Mouse (Mus musculus): ENCODE results near the gene Fign.

Fign gene

DNA sequence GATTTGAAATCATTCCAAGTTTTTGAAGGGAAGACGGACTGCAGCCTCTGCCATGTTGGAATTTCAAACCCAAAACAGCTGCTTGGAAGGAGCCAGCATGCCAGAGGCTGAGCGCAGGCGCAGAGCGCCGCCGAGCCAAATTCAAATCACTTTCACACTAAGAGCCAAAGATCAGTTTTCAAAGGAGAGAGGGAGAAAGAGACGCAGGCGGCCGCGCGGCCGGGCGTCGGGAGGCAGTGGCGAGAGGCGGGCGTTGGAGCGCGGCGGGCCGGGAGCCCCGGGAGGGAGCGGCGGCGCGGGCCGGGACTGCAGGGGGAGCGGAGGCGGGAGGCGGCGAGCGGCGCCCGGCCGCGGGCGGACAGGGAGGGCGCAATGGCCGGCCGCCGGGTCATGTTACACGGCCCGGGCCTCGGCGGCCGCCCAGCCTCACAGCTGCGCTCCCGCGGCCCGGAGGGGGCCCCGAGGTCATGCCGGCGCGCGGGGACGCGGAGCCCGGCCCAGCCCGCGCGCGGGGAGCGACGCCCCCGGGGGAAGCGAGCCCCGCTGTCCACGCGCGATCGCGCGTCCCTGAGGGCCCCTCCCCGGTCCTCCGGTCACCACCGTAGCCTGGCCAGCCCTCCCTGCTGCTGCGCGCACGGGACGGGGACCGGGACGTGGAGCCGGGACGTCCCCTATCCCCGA is at the start of gene Fign:
TSS of gene Fign (minus strand) at position 102 of the 681 bp plus-strand sequence.
- DNase-seq: peak; percentile 52

- no peak for DNase-seq
Observed at GRCm38 (mm10) chr2:64133597-64133996, 35.8 kb upstream of the Fign start.

GRCm38 (mm10) chr2:64120495-64120894 is 22.7 kb upstream of the Fign start:
- no peak for DNase-seq

- DNase-seq: no peak
Observed at GRCm38 (mm10) chr2:64116613-64117012, 18.8 kb upstream of the Fign start.

GRCm38 (mm10) chr2:64111133-64111532 is 13.3 kb upstream of the Fign start:
- DNase-seq: no peak

GRCm38 (mm10) chr2:64109860-64110259 is 12.0 kb upstream of the Fign start:
- DNase-seq: no peak

DNA sequence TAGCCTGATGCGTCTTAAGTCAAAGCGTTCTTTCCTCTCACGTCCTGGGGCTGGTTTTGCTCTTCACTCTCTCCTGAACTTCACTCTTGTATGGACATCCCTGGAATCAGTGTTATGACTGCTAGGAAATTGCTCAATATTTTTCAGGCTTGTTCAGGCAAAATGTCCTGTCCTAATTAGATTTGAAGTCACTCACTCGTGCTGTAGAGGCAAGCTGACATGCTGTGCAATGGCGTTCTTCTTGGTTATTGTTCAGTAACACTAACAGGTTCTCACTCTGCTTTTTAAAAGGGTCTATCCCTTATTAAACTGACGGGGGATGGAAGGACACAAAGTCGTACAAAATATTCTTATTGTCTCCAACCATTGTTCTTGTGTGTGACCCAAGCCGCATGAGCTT is 10.2 kb upstream of the Fign start:
- DNase-seq: no peak

DNA sequence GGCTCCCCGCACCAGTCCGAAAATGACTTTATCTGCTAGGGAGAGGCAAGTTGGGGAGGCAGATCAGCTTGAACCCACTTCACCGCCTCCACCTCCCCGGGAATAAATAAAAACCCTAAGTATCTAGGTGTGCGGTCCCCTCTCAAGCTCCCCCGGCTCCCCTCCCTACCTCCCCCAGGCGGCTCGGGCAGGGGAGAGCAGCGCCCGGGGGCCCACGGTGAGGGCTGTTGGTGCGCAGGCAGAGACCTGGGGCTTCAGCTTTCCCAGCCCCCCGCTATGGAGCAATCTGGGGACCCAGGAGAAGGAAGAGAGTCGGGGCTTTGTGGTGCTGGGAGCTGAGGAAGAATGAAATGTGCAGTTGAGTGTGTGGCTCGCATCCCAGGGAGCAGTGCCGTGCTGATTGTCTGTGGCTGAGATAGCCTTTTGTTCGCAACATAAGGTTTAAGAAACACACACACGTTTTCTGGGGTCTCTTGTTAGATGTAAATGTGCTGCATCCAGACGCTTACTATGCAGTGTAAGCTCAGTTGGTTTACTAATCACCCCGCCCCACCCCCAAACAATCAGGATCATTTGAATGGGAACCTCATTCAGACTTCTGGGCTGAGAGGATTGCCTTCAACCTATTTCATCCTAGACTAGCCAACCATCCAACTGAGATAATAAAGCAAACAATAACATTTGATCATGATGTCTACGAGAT is 931 bp upstream of the Fign start:
- DNase-seq: no peak

DNA sequence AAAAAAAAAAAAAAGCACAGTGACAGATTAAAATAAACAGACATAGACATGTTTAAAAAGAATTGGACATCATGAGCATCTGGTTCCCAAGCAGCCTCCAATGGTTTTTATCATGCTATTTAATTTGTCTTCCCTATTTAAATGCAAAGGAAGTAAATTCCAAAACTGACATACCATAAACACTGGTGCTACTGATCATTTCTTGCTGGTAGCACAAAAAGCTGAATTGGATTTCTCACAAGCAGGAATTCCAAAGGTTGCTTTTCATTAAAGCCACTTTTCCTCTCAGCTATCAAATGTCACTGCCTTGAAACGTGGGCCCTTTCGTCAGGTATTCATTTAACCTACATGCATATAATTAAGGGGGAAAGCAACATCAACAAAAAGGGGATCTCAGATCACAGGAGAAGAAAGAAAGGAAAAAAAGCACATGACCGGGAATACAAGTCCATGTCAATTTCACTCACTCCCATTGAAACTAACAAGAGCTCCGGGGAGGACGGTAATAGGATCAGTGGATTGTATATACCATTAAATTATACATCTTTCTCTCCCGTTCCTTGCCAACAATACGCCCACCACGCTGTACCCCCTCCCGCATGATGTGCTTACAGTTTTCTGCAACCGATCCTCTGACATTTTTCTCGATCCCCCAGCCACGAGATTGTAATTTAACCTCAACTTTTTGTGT is 972 bp downstream of the Fign start:
- DNase-seq: no peak

GRCm38 (mm10) chr2:64096176-64096575 is 1.7 kb downstream of the Fign start:
- DNase-seq: no peak

- no peak for DNase-seq
Observed at GRCm38 (mm10) chr2:64095561-64095960, 2.3 kb downstream of the Fign start.

DNA sequence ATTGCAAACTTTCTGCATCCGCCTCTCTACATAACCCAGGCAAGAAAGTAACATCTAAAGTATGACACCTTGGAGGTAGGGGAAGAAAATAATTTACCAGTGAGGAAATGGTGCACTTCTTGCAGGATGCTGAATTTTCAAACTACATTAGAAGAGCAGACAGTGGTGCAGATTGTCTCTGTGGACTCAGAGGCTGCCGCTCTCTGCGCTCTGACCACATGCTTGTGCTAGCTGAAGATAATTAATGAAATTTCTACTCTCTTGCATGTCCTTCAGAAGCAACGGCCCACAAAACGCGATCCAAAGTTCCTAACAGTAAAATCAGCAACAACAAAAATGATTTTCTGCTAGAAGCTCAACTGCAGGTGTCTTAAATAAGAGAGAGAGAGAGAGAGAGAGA is 4.8 kb downstream of the Fign start:
- DNase-seq: no peak

GRCm38 (mm10) chr2:64083853-64084427 is 13.9 kb downstream of the Fign start:
- no peak for DNase-seq

GRCm38 (mm10) chr2:64079765-64080164 is 18.1 kb downstream of the Fign start:
- no peak for DNase-seq

- DNase-seq: no peak
Observed at GRCm38 (mm10) chr2:64078551-64078950, 19.3 kb downstream of the Fign start.

DNA sequence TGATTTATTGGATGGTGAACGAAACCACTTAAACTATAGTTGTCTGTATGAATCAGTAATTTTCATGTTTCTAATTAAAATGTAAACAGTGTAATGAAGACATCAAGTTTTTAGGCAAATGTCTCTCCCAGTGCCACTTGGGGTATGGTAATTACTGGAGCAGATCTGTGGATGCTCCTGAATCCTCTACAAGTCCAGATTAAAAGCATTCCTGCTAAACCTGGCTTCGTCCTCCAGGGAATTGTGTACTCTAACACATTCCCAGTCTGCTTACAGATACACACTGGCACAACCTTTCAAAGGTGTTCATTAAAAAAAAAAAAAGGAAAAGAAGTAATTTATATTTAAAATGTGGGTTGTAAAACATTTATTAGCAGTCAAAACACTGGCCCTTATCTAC is 20.0 kb downstream of the Fign start:
- no peak for DNase-seq

- no peak for DNase-seq
Observed at GRCm38 (mm10) chr2:64075873-64076272, 22.0 kb downstream of the Fign start.

DNA sequence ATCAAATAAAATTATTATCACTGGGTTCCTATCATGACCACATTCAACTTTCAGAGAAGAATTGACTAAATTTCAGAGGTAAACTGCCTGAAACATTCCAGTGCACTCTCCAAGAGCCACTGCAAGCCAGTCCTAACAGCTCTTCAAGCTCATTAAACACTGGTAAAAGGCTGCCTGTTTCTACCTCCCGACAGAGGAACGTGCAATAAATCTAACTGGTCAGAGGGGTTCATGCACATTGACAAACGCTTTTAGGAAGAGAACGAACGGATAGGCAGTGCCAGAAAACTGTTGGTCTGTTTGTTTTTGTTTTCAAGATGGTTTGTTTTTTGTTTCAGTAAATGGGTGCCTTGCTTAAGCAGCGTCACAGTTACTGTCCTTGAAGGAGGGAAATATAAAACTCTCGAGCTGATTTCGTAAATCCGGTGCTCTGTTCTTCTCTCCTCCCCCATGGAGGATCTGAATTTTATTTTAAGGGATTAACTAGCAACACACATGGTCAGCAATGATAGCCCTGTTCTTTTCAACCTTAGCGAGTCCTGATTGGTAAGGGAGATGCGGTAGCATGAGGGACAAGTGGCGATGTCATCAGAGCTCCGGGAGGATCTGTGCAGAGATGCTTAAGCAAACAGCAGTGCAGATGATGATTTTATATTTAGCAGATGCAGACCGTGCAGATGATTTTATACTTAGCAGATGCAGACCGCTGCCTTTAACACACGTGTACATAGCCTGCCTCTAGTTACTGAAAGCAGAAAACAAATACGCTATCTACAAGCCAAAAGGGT is 23.0 kb downstream of the Fign start:
- no peak for DNase-seq

DNA sequence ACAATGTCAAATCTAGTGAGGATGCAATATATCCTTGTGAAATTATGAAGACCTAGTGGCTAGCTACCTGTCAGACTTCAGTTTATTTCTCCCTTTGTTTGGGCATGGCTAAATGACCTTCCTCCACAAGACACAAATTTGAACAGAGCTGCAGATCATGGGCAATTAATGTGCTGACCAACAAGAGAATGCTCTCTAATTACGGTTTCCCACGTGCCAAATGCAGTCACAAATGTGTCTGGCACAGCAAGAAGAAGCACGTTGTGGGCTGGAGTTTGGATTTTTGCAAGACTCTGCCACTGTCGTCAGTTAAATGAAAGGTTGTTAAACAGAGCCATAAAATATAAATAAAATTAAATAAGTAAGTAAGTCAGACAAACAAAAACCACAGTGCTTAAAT is 25.7 kb downstream of the Fign start:
- DNase-seq: no peak

DNA sequence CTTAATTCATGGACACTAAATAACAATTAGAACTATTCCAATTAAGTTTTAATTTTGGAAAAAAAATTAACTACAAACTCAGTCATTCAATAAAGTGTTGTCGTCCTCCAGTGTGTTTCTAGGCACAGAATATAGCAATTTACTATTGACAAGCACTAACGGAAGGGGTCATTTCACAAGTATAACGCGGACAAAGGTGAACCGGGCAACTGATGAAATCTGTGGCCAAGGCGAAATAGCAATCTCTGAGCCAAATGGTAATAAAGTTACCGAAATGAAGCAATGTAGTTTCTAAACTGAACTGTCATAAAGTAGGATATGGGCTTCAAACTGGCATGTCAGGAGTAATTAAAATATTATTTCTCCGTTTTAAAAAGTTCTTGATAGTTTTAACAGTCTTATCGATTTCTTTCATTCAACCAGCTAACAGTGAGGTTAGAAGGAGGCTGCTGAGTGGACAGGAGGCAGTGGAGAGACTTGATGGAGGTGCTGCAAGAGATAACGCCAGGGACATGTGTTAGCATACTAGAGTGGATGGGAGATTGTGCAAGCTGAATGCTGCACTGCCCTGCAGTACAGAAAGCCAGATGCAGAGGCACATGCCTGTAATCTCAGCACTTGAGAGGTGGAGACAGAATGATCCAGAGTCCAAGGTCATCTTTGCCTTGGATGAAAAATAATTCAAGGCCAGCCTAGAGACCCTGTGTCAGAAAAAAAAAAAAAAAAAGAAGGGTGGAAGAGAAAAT is 27.7 kb downstream of the Fign start:
- DNase-seq: no peak

- no peak for DNase-seq
Observed at GRCm38 (mm10) chr2:64065511-64065910, 32.3 kb downstream of the Fign start.

DNA sequence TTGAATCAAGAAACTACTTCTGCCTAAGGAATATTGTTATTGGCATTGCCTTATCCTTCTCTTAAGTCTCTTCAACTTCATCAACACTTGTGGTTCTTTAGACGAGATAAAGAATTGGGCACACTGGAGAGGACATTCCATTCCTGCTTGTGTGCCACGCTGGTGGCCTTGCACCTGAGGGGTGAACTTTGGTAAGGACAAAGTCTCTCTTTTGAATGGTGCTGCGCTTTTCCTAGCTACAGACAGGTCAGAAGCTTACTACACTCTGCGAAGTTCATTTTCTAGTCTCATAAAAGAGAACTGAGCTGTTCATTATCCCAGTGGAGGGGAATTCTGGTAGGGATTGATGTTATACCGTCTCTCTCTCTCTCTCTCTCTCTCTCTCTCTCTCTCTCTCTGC is 38.4 kb downstream of the Fign start:
- no peak for DNase-seq
